Mouse (Mus musculus): ENCODE measurements at regions not wholly inside any gene's neighbourhood (a gene's known extent, or its start where the extent isn't known, plus 50 kb on each side); places are given as distances from the start of the nearest gene placed in this dataset.

DNA sequence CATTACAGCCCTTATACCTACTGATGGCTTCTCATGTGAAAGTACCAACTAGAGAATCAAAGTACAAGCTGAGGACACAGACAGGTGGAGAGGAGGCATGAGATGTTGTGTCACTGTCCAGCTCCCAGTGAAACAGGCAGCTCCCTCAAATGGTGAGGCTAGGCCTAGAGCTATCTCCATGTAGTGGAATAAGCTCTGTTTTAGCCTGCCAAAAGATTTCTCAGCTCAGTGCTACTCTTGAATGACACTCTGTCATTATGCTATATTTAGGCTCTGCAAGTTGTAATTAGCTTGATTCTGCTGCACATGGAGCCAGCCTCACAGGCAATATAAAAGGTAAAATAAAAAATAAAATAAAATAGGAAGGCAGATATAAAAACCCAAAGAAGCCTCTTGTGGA, 298.5 kb downstream of the Bmp2 start:
- TF ChIP-seq CTCF (IDR thresholded peaks at IDR 0.05; ENCODE audit: insufficient read depth, low read depth, low read length), result no peak
- no peak for TF ChIP-seq POLR2A (IDR thresholded peaks at IDR 0.05; ENCODE audit: insufficient read depth, low read depth, low read length)

All from olfactory bulb, adult 2 months (tissue).